Mouse (Mus musculus) erythroblast, embryonic 14.5 days (primary cell): ENCODE measurements at regions not wholly inside any gene's neighbourhood (a gene's known extent, or its start where the extent isn't known, plus 50 kb on each side); places are given as distances from the start of the nearest gene placed in this dataset.

ENCODE experiments used
- H3K27me3 ChIP-seq: 2 replicates; pipeline ENCODE4 v1.6.1; 2012; ENCODE audit warnings: inconsistent platforms; ENCODE audit not compliant: control insufficient read depth
- H3K36me3 ChIP-seq: 2 replicates; pipeline ENCODE4 v1.6.1; 2012; ENCODE audit warnings: mild to moderate bottlenecking, inconsistent platforms; ENCODE audit not compliant: control insufficient read depth
- H3K4me1 ChIP-seq: 2 replicates; pipeline ENCODE4 v1.6.1; 2012; ENCODE audit warnings: inconsistent platforms; ENCODE audit not compliant: control insufficient read depth
- H3K4me3 ChIP-seq: replicated peaks from 2 replicates; pipeline ENCODE3; 2012; ENCODE audit warnings: moderate library complexity, mild to moderate bottlenecking, inconsistent platforms
- H3K9me3 ChIP-seq: 2 replicates; pipeline ENCODE4 v1.6.1; 2012; ENCODE audit warnings: low read length, inconsistent platforms, mixed read lengths; ENCODE audit not compliant: control insufficient read depth
- GATA1 ChIP-seq: IDR thresholded peaks from 2 replicates; pipeline ENCODE4 v1.6.1; 2012; ENCODE audit warnings: low read length, inconsistent platforms, mixed read lengths
- TAL1 ChIP-seq: IDR thresholded peaks from 3 replicates; pipeline ENCODE4 v1.6.1; 2012; ENCODE audit warnings: low read length, inconsistent platforms, mixed read lengths

- Histone ChIP-seq H3K36me3 (no peaks in the 10 kb centered on the region), H3K9me3 (no peaks in the 10 kb centered on the region), H3K4me1 (no peaks in the 10 kb centered on the region), H3K27me3 (no peaks in the 10 kb centered on the region; the same call in 1 of the 2 replicates), H3K4me3 (no peak overlapping the region)
- no peak for TF ChIP-seq TAL1
- no peak for TF ChIP-seq GATA1
Measured at GRCm38 (mm10) chr11:20965575-20966239, 125.4 kb upstream of the Peli1 start.

DNA sequence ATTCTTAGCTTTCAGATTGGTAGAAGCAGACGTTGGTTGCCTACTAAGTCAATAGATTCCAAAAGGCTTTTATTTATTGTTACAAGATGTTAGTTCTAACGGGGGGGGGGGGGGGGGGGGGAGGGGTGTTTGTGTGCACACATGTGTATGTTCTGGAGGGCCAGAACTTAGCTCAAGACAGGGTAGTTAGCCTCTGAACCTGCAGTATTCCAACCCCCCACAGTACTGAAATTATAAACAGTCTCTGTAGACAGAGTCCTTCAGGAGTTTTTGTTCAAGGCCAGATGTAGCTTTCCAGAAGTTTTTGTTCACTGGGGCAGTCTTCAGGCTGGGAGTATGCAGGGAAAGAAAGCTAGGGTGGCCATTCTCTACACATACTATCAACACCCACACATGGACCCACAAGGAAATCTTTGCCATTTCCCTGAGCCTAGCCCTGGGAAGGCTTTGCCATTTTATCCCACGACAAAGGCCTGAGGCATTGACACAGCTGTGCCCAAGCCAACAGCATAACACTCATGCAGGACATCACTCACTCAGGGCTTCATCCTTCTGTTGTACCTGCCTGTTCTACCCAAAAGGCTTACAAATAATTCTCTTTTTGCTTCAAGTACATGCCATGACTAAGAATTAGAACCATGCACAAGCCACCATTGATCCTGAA is 123.6 kb upstream of the Peli1 start:
- Histone ChIP-seq H3K27me3 (no peaks in the 10 kb centered on the region; the same call in 1 of the 2 replicates), H3K36me3 (no peaks in the 10 kb centered on the region), H3K4me3 (no peak overlapping the region), H3K4me1 (no peaks in the 10 kb centered on the region), H3K9me3 (no peaks in the 10 kb centered on the region)
- TF ChIP-seq TAL1 (no peak), GATA1 (no peak)

DNA sequence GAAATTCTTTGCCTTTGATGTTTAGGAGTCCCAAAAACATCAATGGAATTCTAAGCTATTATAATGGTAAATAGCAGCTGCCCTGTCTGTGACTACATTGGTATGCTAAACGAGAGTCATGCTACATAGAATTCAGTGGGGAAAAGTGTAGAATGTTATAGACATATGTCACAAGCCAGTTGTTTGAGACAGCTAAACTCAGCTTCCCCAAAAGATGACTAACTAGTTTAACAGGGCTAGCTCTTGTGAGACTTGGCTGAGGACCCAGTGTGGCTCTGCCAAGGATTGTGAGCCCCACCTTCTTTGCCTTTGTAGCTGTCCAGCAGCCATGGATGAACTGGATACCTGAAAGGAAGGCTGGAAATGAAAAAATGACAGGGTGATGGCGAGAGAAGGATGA is 122.8 kb upstream of the Peli1 start:
- Histone ChIP-seq H3K27me3 (no peaks in the 10 kb centered on the region; the same call in 1 of the 2 replicates), H3K9me3 (no peaks in the 10 kb centered on the region), H3K4me1 (no peaks in the 10 kb centered on the region), H3K4me3 (no peak overlapping the region), H3K36me3 (no peaks in the 10 kb centered on the region)
- TF ChIP-seq GATA1 (no peak), TAL1 (no peak)

DNA sequence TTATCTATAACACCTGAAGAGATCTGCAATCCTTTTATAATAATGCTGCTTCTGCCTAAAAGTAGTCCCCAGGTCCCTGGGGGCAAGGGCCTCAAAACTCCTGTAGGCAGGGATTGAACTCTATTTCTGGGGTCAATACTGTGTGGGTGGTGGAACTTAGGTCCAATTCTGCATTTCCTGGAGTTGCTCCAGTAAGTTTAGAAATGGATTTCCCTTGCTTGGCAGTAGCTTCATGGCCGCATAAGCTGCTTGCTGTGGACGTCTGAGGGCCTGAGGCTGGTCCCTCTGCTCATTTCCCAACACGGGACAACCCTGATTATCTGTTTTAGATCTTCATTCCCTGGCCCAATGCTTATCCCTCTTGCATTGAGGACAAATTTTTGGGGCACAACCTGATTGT is 118.0 kb upstream of the Peli1 start:
- no peaks in the 10 kb centered on the region for H3K4me1 ChIP-seq
- no peak overlapping the region for H3K4me3 ChIP-seq
- H3K36me3 ChIP-seq = no peaks in the 10 kb centered on the region
- no peaks in the 10 kb centered on the region for H3K9me3 ChIP-seq
- no peak for TF ChIP-seq TAL1
- no peak for TF ChIP-seq GATA1
- peaks cover 3% of the 10 kb centered on the region; the same call in 1 of the 2 replicates for H3K27me3 ChIP-seq

DNA sequence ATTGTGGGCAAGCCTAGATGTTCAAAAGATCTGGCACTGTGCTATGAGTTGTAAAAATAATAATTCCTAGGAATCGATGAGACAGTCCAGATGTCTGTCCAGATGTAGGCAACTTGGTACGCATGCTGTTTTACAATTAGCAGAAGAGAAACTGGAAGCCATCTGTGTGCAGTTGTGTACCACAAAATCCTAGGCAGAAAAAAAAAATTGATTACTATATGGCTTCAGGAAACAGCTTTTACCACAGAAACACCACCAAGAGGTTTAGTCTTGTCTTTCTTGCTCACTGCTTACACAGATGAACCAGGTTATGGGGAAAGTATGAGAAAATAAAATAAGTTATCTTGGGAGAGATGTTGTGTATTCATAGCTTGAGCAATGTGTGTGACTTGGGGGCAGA is 109.5 kb upstream of the Peli1 start:
- no peaks in the 10 kb centered on the region for H3K36me3 ChIP-seq
- TF ChIP-seq GATA1 = no peak
- no peak for TF ChIP-seq TAL1
- no peaks in the 10 kb centered on the region for H3K27me3 ChIP-seq
- H3K4me1 ChIP-seq = peaks cover 12% of the 10 kb centered on the region
- H3K9me3 ChIP-seq = no peaks in the 10 kb centered on the region
- H3K4me3 ChIP-seq = no peak overlapping the region

- Histone ChIP-seq H3K4me3 (no peak overlapping the region), H3K4me1 (peaks cover 14% of the 10 kb centered on the region), H3K27me3 (no peaks in the 10 kb centered on the region), H3K36me3 (no peaks in the 10 kb centered on the region), H3K9me3 (no peaks in the 10 kb centered on the region)
- TF ChIP-seq GATA1 = no peak
Measured at GRCm38 (mm10) chr11:20982010-20982409, 109.1 kb upstream of the Peli1 start.

DNA sequence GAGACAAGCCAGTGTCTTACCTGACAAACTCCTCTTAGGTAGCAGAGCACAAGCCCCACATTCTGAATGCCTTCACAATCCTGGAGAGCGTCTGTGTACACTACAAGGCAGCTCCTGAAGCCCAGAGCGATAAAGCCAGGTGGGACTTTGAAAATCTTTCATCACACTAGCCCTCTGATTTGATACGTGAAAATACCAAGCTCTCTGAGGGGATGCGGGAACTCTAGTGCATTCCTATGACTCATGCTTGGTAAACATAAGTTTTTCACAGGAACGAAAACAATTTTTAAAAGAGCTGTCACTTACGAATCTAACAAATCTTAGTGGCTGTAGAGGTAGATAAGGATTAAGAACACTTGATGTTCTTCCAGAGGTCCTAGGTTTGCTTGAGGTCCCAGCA is 108.6 kb upstream of the Peli1 start:
- no peak for TF ChIP-seq GATA1
- no peak for TF ChIP-seq TAL1
- Histone ChIP-seq H3K36me3 (no peaks in the 10 kb centered on the region), H3K4me1 (peaks cover 19% of the 10 kb centered on the region), H3K4me3 (no peak overlapping the region), H3K9me3 (no peaks in the 10 kb centered on the region), H3K27me3 (no peaks in the 10 kb centered on the region)

GRCm38 (mm10) chr11:20985069-20985759 is 105.9 kb upstream of the Peli1 start:
- Histone ChIP-seq H3K36me3 (no peaks in the 10 kb centered on the region), H3K4me3 (no peak overlapping the region), H3K27me3 (no peaks in the 10 kb centered on the region), H3K9me3 (no peaks in the 10 kb centered on the region), H3K4me1 (peaks cover 36% of the 10 kb centered on the region)
- no peak for TF ChIP-seq TAL1

- no peaks in the 10 kb centered on the region for H3K27me3 ChIP-seq
- H3K4me3 ChIP-seq = no peak overlapping the region
- TF ChIP-seq GATA1 (no peak), TAL1 (no peak)
- H3K9me3 ChIP-seq = no peaks in the 10 kb centered on the region
- no peaks in the 10 kb centered on the region for H3K36me3 ChIP-seq
- H3K4me1 ChIP-seq = peaks cover 36% of the 10 kb centered on the region
Measured at GRCm38 (mm10) chr11:20985771-20986170, 105.3 kb upstream of the Peli1 start.
